Mouse (Mus musculus) liver, postnatal 0 days (tissue): ENCODE measurements at regions not wholly inside any gene's neighbourhood (a gene's known extent, or its start where the extent isn't known, plus 50 kb on each side); places are given as distances from the start of the nearest gene placed in this dataset.

Experiments
- CTCF ChIP-seq: sonication (generic); IDR thresholded peaks from 2 replicates; pipeline ENCODE4 v1.5.1; 2016; ENCODE audit warnings: antibody characterized with exemption, low read depth
- EP300 ChIP-seq: IDR thresholded peaks from 2 replicates; pipeline ENCODE4 v1.6.1; 2016; ENCODE audit warnings: antibody characterized with exemption, low read depth, mild to moderate bottlenecking

- TF ChIP-seq CTCF (no peak), EP300 (no peak)
Measured at GRCm38 (mm10) chr15:56858627-56859334, 618.6 kb downstream of the Slc22a22 start.
